Mouse (Mus musculus) kidney, adult 2 months (tissue): ENCODE data around the gene Spdef.

Experiments
- CTCF ChIP-seq: fragments of 200-500 bp; conservative IDR thresholded peaks from 2 replicates; pipeline ENCODE4 v1.5.1; 2011; ENCODE audit warnings: low read depth, mild to moderate bottlenecking, control low read depth, low read length, moderate library complexity, mixed read lengths; ENCODE audit not compliant: insufficient read depth, insufficient read length
- POLR2A ChIP-seq: fragments of 200-500 bp; IDR thresholded peaks from one replicate; pipeline ENCODE4 v1.6.1; 2011; ENCODE audit warnings: low read depth, low read length, control low read depth

DNA sequence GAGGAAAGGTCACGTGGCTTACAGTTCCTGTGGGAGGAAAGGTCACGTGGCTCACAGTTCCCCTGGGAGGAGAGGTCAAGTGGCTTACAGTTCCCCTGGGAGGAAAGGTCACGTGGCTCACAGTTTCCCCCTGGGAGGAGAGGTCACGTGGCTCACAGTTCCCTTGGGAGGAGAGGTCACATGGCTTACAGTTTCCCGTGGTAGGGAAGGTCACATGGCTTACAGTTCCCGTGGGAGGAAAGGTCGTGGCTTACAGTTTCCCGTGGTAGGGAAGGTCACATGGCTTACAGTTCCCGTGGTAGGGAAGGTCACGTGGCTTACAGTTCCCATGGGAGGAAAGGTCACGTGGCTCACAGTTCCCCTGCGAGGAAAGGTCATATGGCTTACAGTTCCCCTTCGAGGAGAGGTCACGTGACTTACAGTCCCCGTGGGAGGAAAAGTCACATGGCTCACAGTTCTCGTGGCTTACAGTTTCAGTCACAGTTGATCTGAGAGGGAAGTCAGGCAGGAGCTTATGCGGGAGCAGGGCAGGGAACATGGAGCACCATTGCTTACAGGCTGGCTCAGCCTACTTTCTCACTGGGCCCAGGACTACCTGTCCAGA is 29.0 kb downstream of the Spdef start:
- TF ChIP-seq CTCF (no peak), POLR2A (no peak)
